Mouse (Mus musculus): Measurements from ENCODE around the gene Ptprj. TPM values are rescaled to one million over a fixed set of nuclear protein-coding genes. Genes with fewer than 3 reads are reported as not detected.

Ptprj gene
- polyA plus RNA-seq, 1 experiment from 2014 or later, result 5.8 TPM

- no peak for ATAC-seq (ENCODE audit: low FRiP score)
- no peak overlapping the region for H3K4me3 ChIP-seq (replicated peaks)
- H3K9ac ChIP-seq (replicated peaks), result no peak overlapping the region
- no peak overlapping the region for H3K4me2 ChIP-seq
- H3K27ac ChIP-seq (replicated peaks), result no peak overlapping the region
- H3K36me3 ChIP-seq, result no peaks in the 10 kb centered on the region
- H3K9me3 ChIP-seq (replicated peaks), result no peaks in the 10 kb centered on the region
- peaks cover 29% of the 10 kb centered on the region for H3K4me1 ChIP-seq
- H3K27me3 ChIP-seq (replicated peaks), result no peaks in the 10 kb centered on the region
- WGBS, result 81% methylated on average over 6 of the region's 6 CpGs
These were observed 75.7 kb downstream of the Ptprj start for GRCm38 (mm10) chr2:90504731-90505171.

GRCm38 (mm10) chr2:90503182-90503833 lies 77.1 kb downstream of the Ptprj start:
- ATAC-seq (ENCODE audit: low FRiP score), result no peak

GRCm38 (mm10) chr2:90502738-90503137 lies 77.7 kb downstream of the Ptprj start:
- H3K9me3 ChIP-seq (replicated peaks), result no peaks in the 10 kb centered on the region
- H3K4me3 ChIP-seq (replicated peaks), result no peak overlapping the region
- no peak for ATAC-seq (ENCODE audit: low FRiP score)
- no peak overlapping the region for H3K27ac ChIP-seq (replicated peaks)
- H3K27me3 ChIP-seq (replicated peaks), result no peaks in the 10 kb centered on the region
- H3K4me2 ChIP-seq, result no peak overlapping the region
- peaks cover 36% of the 10 kb centered on the region for H3K4me1 ChIP-seq
- H3K36me3 ChIP-seq, result no peaks in the 10 kb centered on the region
- H3K9ac ChIP-seq (replicated peaks), result no peak overlapping the region

More at GRCm38 (mm10) chr2:90503182-90503833, 77.1 kb downstream of the Ptprj start:
- H3K27me3 ChIP-seq (replicated peaks), result no peaks in the 10 kb centered on the region
- H3K4me2 ChIP-seq, result no peak overlapping the region
- H3K4me3 ChIP-seq (replicated peaks), result no peak overlapping the region
- H3K9me3 ChIP-seq (replicated peaks), result no peaks in the 10 kb centered on the region
- no peak overlapping the region for H3K27ac ChIP-seq (replicated peaks)
- peaks cover 36% of the 10 kb centered on the region for H3K4me1 ChIP-seq
- H3K9ac ChIP-seq (replicated peaks), result no peak overlapping the region
- WGBS, result 93% methylated on average over 3 of the region's 3 CpGs
- H3K36me3 ChIP-seq, result no peaks in the 10 kb centered on the region

- Histone ChIP-seq H3K27ac (replicated peaks) (no peak overlapping the region), H3K9ac (replicated peaks) (no peak overlapping the region), H3K36me3 (no peaks in the 10 kb centered on the region), H3K4me3 (replicated peaks) (no peak overlapping the region), H3K4me2 (no peak overlapping the region), H3K9me3 (replicated peaks) (no peaks in the 10 kb centered on the region), H3K27me3 (replicated peaks) (no peaks in the 10 kb centered on the region), H3K4me1 (peaks cover 41% of the 10 kb centered on the region)
- no peak for ATAC-seq (ENCODE audit: low FRiP score)
- 63% methylated on average over 3 of the region's 3 CpGs for WGBS
These were observed 78.7 kb downstream of the Ptprj start for GRCm38 (mm10) chr2:90501708-90502107.

GRCm38 (mm10) chr2:90500892-90501291 lies 79.6 kb downstream of the Ptprj start:
- H3K4me3 ChIP-seq (replicated peaks), result no peak overlapping the region
- H3K27ac ChIP-seq (replicated peaks), result no peak overlapping the region
- no peaks in the 10 kb centered on the region for H3K36me3 ChIP-seq
- peaks cover 35% of the 10 kb centered on the region for H3K4me1 ChIP-seq
- H3K9ac ChIP-seq (replicated peaks), result no peak overlapping the region
- no peak for ATAC-seq (ENCODE audit: low FRiP score)
- no peak overlapping the region for H3K4me2 ChIP-seq
- H3K27me3 ChIP-seq (replicated peaks), result no peaks in the 10 kb centered on the region
- no peaks in the 10 kb centered on the region for H3K9me3 ChIP-seq (replicated peaks)

- H3K36me3 ChIP-seq, result no peaks in the 10 kb centered on the region
- no peak overlapping the region for H3K9ac ChIP-seq (replicated peaks)
- ATAC-seq (ENCODE audit: low FRiP score), result no peak
- H3K4me1 ChIP-seq, result peaks cover 20% of the 10 kb centered on the region
- no peaks in the 10 kb centered on the region for H3K9me3 ChIP-seq (replicated peaks)
- H3K27me3 ChIP-seq (replicated peaks), result no peaks in the 10 kb centered on the region
- no peak overlapping the region for H3K4me2 ChIP-seq
- 79% methylated on average over 1 of the region's 1 CpGs for WGBS
- H3K27ac ChIP-seq (replicated peaks), result no peak overlapping the region
- no peak overlapping the region for H3K4me3 ChIP-seq (replicated peaks)
These were observed 81.4 kb downstream of the Ptprj start for GRCm38 (mm10) chr2:90499002-90499401.

- 91% methylated on average over 3 of the region's 3 CpGs for WGBS
- Histone ChIP-seq H3K27me3 (replicated peaks) (no peaks in the 10 kb centered on the region), H3K4me1 (peaks cover 22% of the 10 kb centered on the region), H3K9ac (replicated peaks) (no peak overlapping the region), H3K4me3 (replicated peaks) (no peak overlapping the region), H3K36me3 (no peaks in the 10 kb centered on the region), H3K27ac (replicated peaks) (no peak overlapping the region), H3K4me2 (no peak overlapping the region), H3K9me3 (replicated peaks) (no peaks in the 10 kb centered on the region)
- no peak for ATAC-seq (ENCODE audit: low FRiP score)
These were observed 82.9 kb downstream of the Ptprj start for GRCm38 (mm10) chr2:90497551-90497950.

GRCm38 (mm10) chr2:90496680-90497074 lies 83.8 kb downstream of the Ptprj start:
- Histone ChIP-seq H3K9ac (replicated peaks) (no peak overlapping the region), H3K36me3 (no peaks in the 10 kb centered on the region), H3K4me3 (replicated peaks) (no peak overlapping the region), H3K4me2 (no peak overlapping the region), H3K9me3 (replicated peaks) (no peaks in the 10 kb centered on the region), H3K27ac (replicated peaks) (no peak overlapping the region), H3K4me1 (peaks cover 22% of the 10 kb centered on the region), H3K27me3 (replicated peaks) (no peaks in the 10 kb centered on the region)
- no peak for ATAC-seq (ENCODE audit: low FRiP score)
- 81% methylated on average over 5 of the region's 5 CpGs for WGBS

GRCm38 (mm10) chr2:90496012-90496679 lies 84.3 kb downstream of the Ptprj start:
- Histone ChIP-seq H3K27ac (replicated peaks) (no peak overlapping the region), H3K4me2 (no peak overlapping the region), H3K36me3 (no peaks in the 10 kb centered on the region), H3K27me3 (replicated peaks) (no peaks in the 10 kb centered on the region), H3K4me1 (peaks cover 24% of the 10 kb centered on the region), H3K4me3 (replicated peaks) (no peak overlapping the region), H3K9ac (replicated peaks) (no peak overlapping the region), H3K9me3 (replicated peaks) (no peaks in the 10 kb centered on the region)
- no peak for ATAC-seq (ENCODE audit: low FRiP score)
- 90% methylated on average over 4 of the region's 4 CpGs for WGBS

GRCm38 (mm10) chr2:90490279-90491046 lies 90.0 kb downstream of the Ptprj start:
- H3K4me3 ChIP-seq (replicated peaks), result no peak overlapping the region
- H3K4me1 ChIP-seq, result peaks cover 23% of the 10 kb centered on the region
- no peaks in the 10 kb centered on the region for H3K27me3 ChIP-seq (replicated peaks)
- ATAC-seq (ENCODE audit: low FRiP score), result peak; percentile 23; the same call in 1 of the 2 replicates
- H3K9me3 ChIP-seq (replicated peaks), result no peaks in the 10 kb centered on the region
- no peak overlapping the region for H3K9ac ChIP-seq (replicated peaks)
- H3K36me3 ChIP-seq, result no peaks in the 10 kb centered on the region
- 58% methylated on average over 13 of the region's 13 CpGs for WGBS
- H3K4me2 ChIP-seq, result no peak overlapping the region
- H3K27ac ChIP-seq (replicated peaks), result peak overlapping the region; percentile 46

GRCm38 (mm10) chr2:90489839-90490238 lies 90.6 kb downstream of the Ptprj start:
- H3K4me1 ChIP-seq, result peaks cover 23% of the 10 kb centered on the region
- WGBS, result 67% methylated on average over 4 of the region's 4 CpGs
- no peaks in the 10 kb centered on the region for H3K36me3 ChIP-seq
- H3K4me3 ChIP-seq (replicated peaks), result no peak overlapping the region
- no peak overlapping the region for H3K9ac ChIP-seq (replicated peaks)
- no peak overlapping the region for H3K4me2 ChIP-seq
- H3K27ac ChIP-seq (replicated peaks), result peak overlapping the region; percentile 46
- ATAC-seq (ENCODE audit: low FRiP score), result no peak
- H3K9me3 ChIP-seq (replicated peaks), result no peaks in the 10 kb centered on the region
- H3K27me3 ChIP-seq (replicated peaks), result no peaks in the 10 kb centered on the region
